Comparison of ENCODE assay signal across 9 mouse cellular contexts in genomic region chr17:32163910-32164650, GRCm38 (mm10). TPM values are rescaled to one million over a fixed set of nuclear protein-coding genes. Genes with fewer than 3 reads are reported as not detected.
DNase-seq lines count a peak whose midpoint lies in the region; ATAC-seq and TF ChIP-seq lines count a peak whose summit lies in the region.
"Had no signal": no experiment of that assay in that cellular context is flagged by ENCODE, and none has a peak within 500 bp of the region (broad histone marks: within the 10 kb centered on the region; RNA-seq: fewer than 3 reads in every experiment).

No protein-coding gene starts in this region.

- TF ChIP-seq EP300 in heart, postnatal 0 days (IDR thresholded peaks at IDR 0.05; ENCODE audit: low read depth), result no peak

- H3K9me3 ChIP-seq in lung, embryonic 14.5 days (ENCODE audit: low read depth, low read length), result no peaks in the 10 kb centered on the region
- no peaks in the 10 kb centered on the region for H3K9me3 ChIP-seq in heart, postnatal 0 days (replicated peaks; ENCODE audit: control insufficient read depth, low read length)
- H3K9me3 ChIP-seq in stomach, embryonic 14.5 days (ENCODE audit: control insufficient read depth, low read depth, low read length), result no peaks in the 10 kb centered on the region

- peaks cover 13% of the 10 kb centered on the region; the same call in 1 of the 2 replicates for H3K36me3 ChIP-seq in lung, embryonic 14.5 days (ENCODE audit: insufficient read depth)
- H3K36me3 ChIP-seq in heart, postnatal 0 days (replicated peaks; ENCODE audit: control insufficient read depth, insufficient read depth, low read length), result no peaks in the 10 kb centered on the region
- peaks cover 2% of the 10 kb centered on the region; the same call in 1 of the 2 replicates for H3K36me3 ChIP-seq in stomach, embryonic 14.5 days (ENCODE audit: control insufficient read depth, insufficient read depth, low read length)

- peak overlapping the region; percentile 44 for H3K4me2 ChIP-seq in lung, embryonic 14.5 days
- peak overlapping the region; percentile 11; the same call in 1 of the 2 replicates for H3K4me2 ChIP-seq in heart, postnatal 0 days (ENCODE audit: low read depth, low read length)
- peak overlapping the region; percentile 24; the same call in 1 of the 2 replicates for H3K4me2 ChIP-seq in stomach, embryonic 14.5 days (replicated peaks; ENCODE audit: low read depth, low read length)

- no peak overlapping the region; the same call in 1 of the 2 replicates for H3K4me3 ChIP-seq in lung, embryonic 14.5 days (ENCODE audit: low read depth, low read length)
- no peak overlapping the region for H3K4me3 ChIP-seq in heart, postnatal 0 days (ENCODE audit: low read depth, low read length)
- H3K4me3 ChIP-seq in stomach, embryonic 14.5 days (ENCODE audit: low read depth, low read length), result no peak overlapping the region

- H3K4me1 ChIP-seq in lung, embryonic 14.5 days (ENCODE audit: insufficient read depth), result peaks cover 17% of the 10 kb centered on the region
- H3K4me1 ChIP-seq in heart, postnatal 0 days (ENCODE audit: control insufficient read depth, insufficient read depth), result peaks cover 6% of the 10 kb centered on the region; the same call in 1 of the 2 replicates
- peaks cover 34% of the 10 kb centered on the region for H3K4me1 ChIP-seq in stomach, embryonic 14.5 days (ENCODE audit: control insufficient read depth, insufficient read depth, low read length)

- peak; percentile 37 for DNase-seq in lung, embryonic 14.5 days
- DNase-seq in lung, postnatal 25 days (ENCODE audit: low spot score), result no peak
- DNase-seq in heart, postnatal 0 days (ENCODE audit: low spot score), result no peak
- DNase-seq in lung, postnatal 36 days, result peak; percentile 34
- no peak for DNase-seq in adrenal gland, adult 18-20 months (ENCODE audit: low spot score in 2 of 2)
- DNase-seq in adrenal gland, adult 2 months, result no peak
- DNase-seq in embryo, embryonic 9.5 days (ENCODE audit: extremely low spot score), result no peak

- H3K27ac ChIP-seq in lung, embryonic 14.5 days (ENCODE audit: low read depth), result peak overlapping the region; percentile 10; the same call in 1 of the 2 replicates
- H3K27ac ChIP-seq in heart, postnatal 0 days (ENCODE audit: low read depth), result peak overlapping the region; percentile 59
- peak overlapping the region; percentile 48; the same call in 1 of the 2 replicates for H3K27ac ChIP-seq in stomach, embryonic 14.5 days (ENCODE audit: low read length)
- H3K27ac ChIP-seq: liver, embryonic 14.5 days had no signal

- H3K9ac ChIP-seq in lung, embryonic 14.5 days, result peak overlapping the region; percentile 3; the same call in 1 of the 2 replicates
- H3K9ac ChIP-seq in heart, postnatal 0 days (replicated peaks; ENCODE audit: low read depth, low read length), result no peak overlapping the region
- 0 out of 2 replicates have a peak overlapping the region, but pooled peaks have one; percentile 6 for H3K9ac ChIP-seq in stomach, embryonic 14.5 days (replicated peaks; ENCODE audit: low read depth, low read length)
- H3K9ac ChIP-seq: liver, embryonic 14.5 days had no signal

- no peak for TF ChIP-seq CTCF in lung, embryonic 14.5 days (IDR thresholded peaks at IDR 0.05; ENCODE audit: low read depth)
- TF ChIP-seq CTCF in heart, postnatal 0 days (IDR thresholded peaks at IDR 0.05; ENCODE audit: low read depth), result no peak

- 45% methylated on average over 6 of the region's 6 CpGs for WGBS in lung, embryonic 14.5 days
- WGBS in heart, postnatal 0 days, result 51% methylated on average over 6 of the region's 6 CpGs
- WGBS in stomach, embryonic 14.5 days, result 57% methylated on average over 6 of the region's 6 CpGs

- no peak for ATAC-seq in lung, embryonic 14.5 days (ENCODE audit: insufficient read depth)
- ATAC-seq in heart, postnatal 0 days (ENCODE audit: insufficient read depth, low read depth), result no peak
- no peak for ATAC-seq in stomach, embryonic 14.5 days (ENCODE audit: insufficient number of reproducible peaks, insufficient read depth, low FRiP score, low read depth)

- no peaks in the 10 kb centered on the region; the same call in 1 of the 2 replicates for H3K27me3 ChIP-seq in lung, embryonic 14.5 days (ENCODE audit: insufficient read depth, low read length)
- peaks cover 25% of the 10 kb centered on the region for H3K27me3 ChIP-seq in heart, postnatal 0 days (ENCODE audit: control insufficient read depth, insufficient read depth, low read length)
- H3K27me3 ChIP-seq in stomach, embryonic 14.5 days (ENCODE audit: control insufficient read depth, insufficient read depth, low read length), result no peaks in the 10 kb centered on the region

RNA-seq across cellular contexts. Expression of gene Notch3, which starts 2.6 kb away (rescaled TPM):
- polyA plus RNA-seq in lung, embryonic 14.5 days (2014; fragmentation: Nextera tagmentation; extraction: Ambion mirVana), result 19.4 and 21.7 TPM in 2 replicates
- total RNA-seq in heart, postnatal 0 days (2014; rRNA removed; ENCODE audit: low replicate concordance), result 36.8 and 53.6 TPM in 2 replicates
- 3.7 TPM in 2 replicates for polyA plus RNA-seq in heart, postnatal 0 days (2015; fragmentation: Nextera tagmentation; extraction: Ambion mirVana)
- 21.4 and 22.2 TPM in 2 replicates for polyA plus RNA-seq in stomach, embryonic 14.5 days (2014; fragmentation: Nextera tagmentation; extraction: Ambion mirVana)
- total RNA-seq in adrenal gland, adult 18-20 months (2021), result 1 to 10 TPM; 5.2 to 8.8 TPM
- total RNA-seq in adrenal gland, adult 2 months (2021), result 10 to 100 TPM in 1 of 2 experiments, 1 to 10 TPM in 1; 5.6 to 11.7 TPM
- 35.5 and 44.3 TPM in 2 replicates for polyA plus RNA-seq in adrenal gland, adult 2 months (2012; rRNA removed)

RNA-seq across cellular contexts. Expression of gene Ephx3, which starts 25.3 kb away (rescaled TPM):
- polyA plus RNA-seq in lung, embryonic 14.5 days (2014; fragmentation: Nextera tagmentation; extraction: Ambion mirVana), result 0.14 and 0.22 TPM in 2 replicates
- total RNA-seq in heart, postnatal 0 days (2014; rRNA removed; ENCODE audit: low replicate concordance), result 3.4 TPM in 1 of 2 replicates, not detected in the other
- 0.12 and 0.18 TPM in 2 replicates for polyA plus RNA-seq in heart, postnatal 0 days (2015; fragmentation: Nextera tagmentation; extraction: Ambion mirVana)
- 0.16 and 0.42 TPM in 2 replicates for polyA plus RNA-seq in stomach, embryonic 14.5 days (2014; fragmentation: Nextera tagmentation; extraction: Ambion mirVana)
- total RNA-seq in adrenal gland, adult 18-20 months (2021), result under 1 TPM in 1 of 2 experiments, not detected in 1; 0.19 TPM
- total RNA-seq in adrenal gland, adult 2 months (2021), result under 1 TPM; 0.23 to 0.48 TPM
- 0.81 and 0.96 TPM in 2 replicates for polyA plus RNA-seq in adrenal gland, adult 2 months (2012; rRNA removed)

Comparison
In these comparisons a context has a peak if more than half of its experiments do, and no peak if none do; other contexts are left out.
1. DNase-seq: peak in lung, embryonic 14.5 days (single experiment) and lung, postnatal 36 days (single experiment); none in lung, postnatal 25 days (single experiment), heart, postnatal 0 days (single experiment), adrenal gland, adult 18-20 months (0 of 2), adrenal gland, adult 2 months (single experiment) and embryo, embryonic 9.5 days (single experiment).
2. Peak in every context shown above with its lines, with median percentiles within 50 percentile points of each other: H3K27ac ChIP-seq and H3K4me2 ChIP-seq.